Mouse (Mus musculus) neural tube, embryonic 15.5 days (tissue): ENCODE data around the gene Pde9a. TPM values are rescaled to one million over a fixed set of nuclear protein-coding genes. Genes with fewer than 3 reads are reported as not detected.

Experiments
- ATAC-seq: fragments of 200-750 bp; cut with Nextera tagmentation; 2 replicates; pipeline ENCODE4 v1.8.0; 2017; ENCODE audit warnings: mild to moderate bottlenecking, moderate TSS enrichment, moderate library complexity; ENCODE audit not compliant: low FRiP score
- H3K27ac ChIP-seq: fragments of 300-500 bp; sonication (generic); replicated peaks from 2 replicates; pipeline ENCODE4 v1.5.1; 2015; ENCODE audit warnings: mild to moderate bottlenecking, inconsistent platforms
- H3K27me3 ChIP-seq: fragments of 300-500 bp; sonication (generic); replicated peaks from 2 replicates; pipeline ENCODE4 v1.6.1; 2015; ENCODE audit warnings: inconsistent platforms
- H3K36me3 ChIP-seq: fragments of 300-500 bp; sonication (generic); 2 replicates; pipeline ENCODE4 v1.6.1; 2015; ENCODE audit warnings: inconsistent platforms
- H3K4me1 ChIP-seq: fragments of 300-500 bp; sonication (generic); 2 replicates; pipeline ENCODE4 v1.6.1; 2015; ENCODE audit warnings: inconsistent platforms
- H3K4me2 ChIP-seq: fragments of 300-500 bp; sonication (generic); 2 replicates; pipeline ENCODE4 v1.6.1; 2015; ENCODE audit warnings: inconsistent platforms, mild to moderate bottlenecking, moderate library complexity
- H3K4me3 ChIP-seq: fragments of 300-500 bp; sonication (generic); replicated peaks from 2 replicates; pipeline ENCODE4 v1.5.1; 2015; ENCODE audit warnings: mild to moderate bottlenecking, inconsistent platforms
- H3K9ac ChIP-seq: fragments of 300-500 bp; sonication (generic); replicated peaks from 2 replicates; pipeline ENCODE4 v1.6.1; 2015; ENCODE audit warnings: mild to moderate bottlenecking, inconsistent platforms
- H3K9me3 ChIP-seq: fragments of 300-500 bp; sonication (generic); replicated peaks from 2 replicates; pipeline ENCODE4 v1.6.1; 2016; ENCODE audit warnings: inconsistent platforms
- WGBS: fragments of 180-500 bp; shearing (Covaris S2); methylation state at CpG from one replicate; pipeline ENCODE4 v1.1.7; 2015; ENCODE audit warnings: mixed read lengths; 5-methylcytosine and 5-hydroxymethylcytosine counted together
- polyA plus RNA-seq: library from polyadenylated mRNA; unstranded; fragments of >200 nt; fragmentation: Nextera tagmentation; extraction: Ambion mirVana; gene quantifications from 2 replicates; pipeline ENCODE4 v1.2.1, GENCODE M21; 2015

Gene Pde9a
- polyA plus RNA-seq, 1 experiment from 2014 or later, result 24.9 TPM

DNA sequence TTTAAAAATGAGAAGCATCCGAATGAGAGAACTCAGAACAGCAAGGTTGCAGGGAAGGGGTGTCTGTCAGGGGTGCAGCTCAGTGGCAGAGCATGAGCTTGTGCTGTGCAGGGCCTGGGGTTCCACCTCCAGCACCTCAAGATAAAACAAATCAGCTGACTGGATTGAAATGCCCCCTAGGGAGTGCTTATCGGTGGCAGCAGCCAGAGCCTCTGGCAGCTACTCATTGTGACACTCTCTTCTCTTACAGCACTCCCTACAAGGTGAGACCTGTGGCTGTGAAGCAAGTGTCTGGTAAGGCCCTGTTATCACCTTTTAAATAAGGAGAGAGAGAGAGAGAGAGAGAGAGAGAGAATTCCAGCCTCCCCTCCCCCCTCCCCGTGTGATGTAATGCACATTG lies 34.0 kb downstream of the Pde9a start:
- no peak overlapping the region for H3K27ac ChIP-seq
- H3K4me2 ChIP-seq, result no peak overlapping the region
- H3K9ac ChIP-seq, result no peak overlapping the region
- WGBS, result 51% methylated on average over 3 of the region's 3 CpGs
- peaks cover 25% of the 10 kb centered on the region for H3K36me3 ChIP-seq
- H3K4me3 ChIP-seq, result no peak overlapping the region
- H3K27me3 ChIP-seq, result no peaks in the 10 kb centered on the region
- H3K9me3 ChIP-seq, result no peaks in the 10 kb centered on the region
- H3K4me1 ChIP-seq, result peaks cover 31% of the 10 kb centered on the region
- no peak for ATAC-seq

DNA sequence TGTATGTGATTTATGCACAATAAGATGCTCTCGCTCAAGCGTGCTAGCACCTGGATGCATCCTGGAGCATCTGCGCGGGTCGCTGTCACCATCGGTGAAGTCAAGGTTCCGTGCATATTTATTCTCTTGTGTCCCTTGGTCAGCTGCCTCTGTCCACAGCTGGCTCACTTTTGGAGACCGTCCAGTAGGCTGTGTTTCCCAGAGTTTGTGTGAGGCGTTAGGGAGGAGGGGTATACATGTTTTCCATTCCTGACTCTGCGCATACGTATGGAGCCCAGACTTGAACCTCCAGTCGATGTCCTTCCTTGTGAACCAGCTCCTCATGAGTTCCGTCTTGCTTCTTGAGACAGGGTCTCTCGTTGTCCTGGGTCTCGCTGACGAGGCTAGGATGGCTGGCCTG lies 34.6 kb downstream of the Pde9a start:
- no peak overlapping the region for H3K9ac ChIP-seq
- peaks cover 37% of the 10 kb centered on the region for H3K4me1 ChIP-seq
- no peak overlapping the region for H3K27ac ChIP-seq
- H3K9me3 ChIP-seq, result no peaks in the 10 kb centered on the region
- WGBS, result 86% methylated on average over 16 of the region's 16 CpGs
- H3K4me3 ChIP-seq, result no peak overlapping the region
- H3K27me3 ChIP-seq, result no peaks in the 10 kb centered on the region
- peaks cover 18% of the 10 kb centered on the region for H3K36me3 ChIP-seq
- ATAC-seq, result no peak
- H3K4me2 ChIP-seq, result no peak overlapping the region

DNA sequence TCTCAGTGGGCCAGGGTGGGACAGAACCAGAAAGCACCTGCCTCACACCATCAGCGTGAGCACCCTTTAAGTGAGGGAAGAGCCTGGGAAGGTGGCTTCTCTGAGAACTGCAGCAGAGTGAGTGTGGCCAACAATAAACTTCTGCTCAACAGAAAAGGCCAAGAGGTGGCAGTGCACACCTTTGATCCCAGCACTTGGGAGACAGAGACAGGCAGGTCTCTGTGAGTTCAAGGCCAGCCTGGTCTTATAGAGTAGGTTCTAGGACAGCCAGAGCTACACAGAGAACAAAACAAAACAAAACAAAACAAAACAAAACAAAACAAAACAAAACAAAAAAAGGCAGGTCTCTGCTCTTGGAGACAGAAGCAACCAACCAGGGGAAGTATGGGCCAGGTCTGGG lies 36.4 kb downstream of the Pde9a start:
- H3K4me1 ChIP-seq, result peaks cover 51% of the 10 kb centered on the region
- no peaks in the 10 kb centered on the region for H3K27me3 ChIP-seq
- no peak for ATAC-seq
- no peak overlapping the region for H3K9ac ChIP-seq
- 100% methylated on average over 1 of the region's 1 CpGs for WGBS
- H3K4me3 ChIP-seq, result no peak overlapping the region
- H3K36me3 ChIP-seq, result peaks cover 2% of the 10 kb centered on the region
- H3K27ac ChIP-seq, result no peak overlapping the region
- no peaks in the 10 kb centered on the region for H3K9me3 ChIP-seq
- H3K4me2 ChIP-seq, result no peak overlapping the region

DNA sequence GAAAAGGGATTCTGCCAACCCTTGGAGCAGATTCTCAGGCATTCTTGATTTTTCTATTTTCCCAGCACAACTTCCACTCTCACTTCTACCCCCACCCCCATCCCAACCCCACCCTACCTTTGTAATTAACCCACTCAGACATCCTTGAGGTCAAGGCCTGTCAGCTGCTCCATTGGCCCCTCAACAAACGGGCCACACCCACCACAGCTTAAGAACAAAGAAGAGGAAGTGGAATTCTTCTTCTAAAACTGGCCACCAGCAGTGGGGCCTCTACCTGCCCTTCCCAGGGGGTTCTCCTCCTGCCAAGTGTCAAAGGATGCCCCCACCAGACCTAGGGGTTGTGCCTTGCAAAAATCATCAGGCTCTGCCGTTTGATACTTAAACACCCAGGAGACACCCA lies 37.0 kb downstream of the Pde9a start:
- no peak overlapping the region for H3K27ac ChIP-seq
- no peaks in the 10 kb centered on the region; the same call in 1 of the 2 replicates for H3K36me3 ChIP-seq
- H3K9ac ChIP-seq, result no peak overlapping the region
- no peak overlapping the region for H3K4me2 ChIP-seq
- no peak for ATAC-seq
- WGBS, result 20% methylated on average over 2 of the region's 2 CpGs
- H3K4me3 ChIP-seq, result no peak overlapping the region
- no peaks in the 10 kb centered on the region for H3K9me3 ChIP-seq
- H3K27me3 ChIP-seq, result no peaks in the 10 kb centered on the region
- peaks cover 51% of the 10 kb centered on the region for H3K4me1 ChIP-seq

DNA sequence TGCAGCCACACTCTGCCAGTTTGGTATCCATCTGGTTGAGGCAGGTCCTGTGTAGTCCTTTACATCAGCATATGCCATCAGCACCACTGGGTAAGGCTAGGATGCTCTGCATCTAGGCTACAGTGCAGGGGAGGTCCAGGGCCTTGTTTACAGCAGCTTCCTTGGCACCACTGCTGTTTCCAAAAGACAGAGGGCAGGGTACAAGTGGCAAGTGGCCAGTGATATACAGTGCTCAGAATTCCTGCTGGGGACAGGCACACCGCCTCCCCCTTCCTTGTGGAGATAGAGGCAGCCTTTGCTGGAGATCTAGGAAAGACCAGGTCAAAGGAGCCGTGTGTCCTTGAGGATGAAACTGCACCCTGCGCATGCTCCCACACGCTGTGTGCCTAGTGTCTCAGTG lies 38.3 kb downstream of the Pde9a start:
- H3K27ac ChIP-seq, result no peak overlapping the region
- no peak overlapping the region for H3K9ac ChIP-seq
- no peak overlapping the region for H3K4me3 ChIP-seq
- no peak for ATAC-seq
- peaks cover 4% of the 10 kb centered on the region for H3K36me3 ChIP-seq
- WGBS, result 91% methylated on average over 4 of the region's 4 CpGs
- peaks cover 46% of the 10 kb centered on the region for H3K4me1 ChIP-seq
- no peak overlapping the region for H3K4me2 ChIP-seq
- H3K27me3 ChIP-seq, result no peaks in the 10 kb centered on the region
- no peaks in the 10 kb centered on the region for H3K9me3 ChIP-seq

DNA sequence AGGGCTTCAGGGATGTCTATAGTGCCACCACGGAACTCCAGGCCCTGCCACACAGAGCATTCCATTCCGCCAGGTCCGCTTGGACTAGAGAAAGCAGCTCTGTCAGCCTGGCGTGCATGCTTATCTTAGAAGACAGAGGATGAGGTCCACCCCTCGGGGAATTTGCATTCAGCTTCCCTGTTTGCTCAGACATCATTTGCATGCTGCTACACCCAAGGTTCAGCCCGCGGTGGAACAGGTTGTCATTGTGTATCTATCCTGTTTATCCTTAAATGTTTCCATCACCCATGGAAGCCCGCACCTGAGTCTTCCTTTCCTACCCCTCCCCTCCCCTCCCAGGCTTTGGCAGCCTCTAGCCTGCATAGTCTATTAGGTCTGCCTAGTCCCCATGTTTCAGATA lies 38.8 kb downstream of the Pde9a start:
- Histone ChIP-seq H3K4me2 (no peak overlapping the region), H3K36me3 (peaks cover 7% of the 10 kb centered on the region), H3K9me3 (no peaks in the 10 kb centered on the region), H3K4me3 (no peak overlapping the region), H3K27ac (no peak overlapping the region), H3K4me1 (peaks cover 42% of the 10 kb centered on the region), H3K9ac (no peak overlapping the region), H3K27me3 (no peaks in the 10 kb centered on the region)
- 54% methylated on average over 8 of the region's 8 CpGs for WGBS
- no peak for ATAC-seq

DNA sequence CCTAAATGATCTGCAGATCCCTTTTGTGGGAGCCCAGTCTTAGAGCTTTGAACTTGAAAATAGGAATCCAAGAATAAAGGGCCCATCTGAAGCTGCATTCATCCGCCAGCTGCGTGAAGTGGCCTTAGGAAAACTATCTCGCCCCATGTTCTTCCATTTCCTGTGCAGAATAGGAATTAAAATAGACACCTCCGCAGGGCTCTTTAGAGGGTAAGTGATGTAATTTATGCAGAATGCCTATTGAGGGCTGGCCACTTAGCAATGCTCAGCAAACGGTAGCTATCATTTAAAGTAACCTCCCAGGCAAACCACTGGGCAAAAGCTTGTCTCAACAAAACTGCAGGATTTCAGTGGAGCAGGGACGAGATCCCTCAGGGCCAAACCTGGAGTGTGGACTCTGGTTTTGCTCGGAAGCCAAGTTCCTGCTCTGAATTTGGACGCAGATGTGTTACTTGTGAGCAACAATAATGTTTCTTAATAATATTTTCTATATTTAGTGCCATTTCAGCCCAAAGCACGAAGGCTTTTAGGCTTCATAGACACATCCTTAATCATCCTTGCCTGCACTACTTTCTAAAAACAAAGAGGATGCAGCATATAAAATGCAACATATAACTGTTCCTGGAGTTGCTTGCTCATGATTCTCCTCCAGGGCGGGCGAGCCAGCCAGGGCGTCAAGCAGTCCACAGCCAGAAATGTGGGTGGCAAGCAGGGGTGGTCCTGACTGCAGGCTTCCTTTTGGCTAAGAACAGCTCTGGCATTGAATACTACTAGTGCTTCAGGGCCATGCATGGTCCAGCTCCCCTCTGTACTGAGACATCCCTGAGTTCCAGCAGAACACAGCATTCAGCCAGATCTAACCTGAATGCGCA lies 40.1 kb downstream of the Pde9a start:
- ATAC-seq, result no peak
- Histone ChIP-seq H3K4me3 (no peak overlapping the region), H3K36me3 (peaks cover 13% of the 10 kb centered on the region), H3K4me1 (peaks cover 34% of the 10 kb centered on the region), H3K9ac (no peak overlapping the region), H3K9me3 (no peaks in the 10 kb centered on the region), H3K27me3 (no peaks in the 10 kb centered on the region), H3K4me2 (no peak overlapping the region), H3K27ac (0 out of 2 replicates have a peak overlapping the region, but pooled peaks have one; percentile 23)
- 50% methylated on average over 13 of the region's 13 CpGs for WGBS

DNA sequence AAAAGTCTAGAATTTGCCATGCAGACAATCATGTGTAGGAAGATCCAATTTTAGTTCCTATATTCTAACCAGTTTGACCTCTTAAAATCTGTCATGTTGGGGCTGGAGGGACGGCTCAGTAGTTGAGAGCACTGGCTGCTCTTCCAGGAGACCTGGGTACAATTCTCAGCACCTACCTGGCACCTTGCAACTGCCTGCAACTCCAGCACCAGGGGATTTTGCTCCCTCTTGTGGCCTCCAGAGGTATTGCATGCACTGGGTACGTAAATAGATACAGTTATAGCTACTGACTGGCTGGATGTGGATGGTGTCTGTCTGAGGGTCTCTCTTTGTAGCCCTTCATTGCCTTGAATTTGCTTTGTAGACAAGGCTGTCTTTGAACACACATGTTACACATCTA lies 43.4 kb downstream of the Pde9a start:
- peaks cover 44% of the 10 kb centered on the region for H3K4me1 ChIP-seq
- 94% methylated on average over 2 of the region's 2 CpGs for WGBS
- H3K9ac ChIP-seq, result no peak overlapping the region
- H3K4me3 ChIP-seq, result no peak overlapping the region
- H3K4me2 ChIP-seq, result no peak overlapping the region
- no peak overlapping the region for H3K27ac ChIP-seq
- no peak for ATAC-seq
- no peaks in the 10 kb centered on the region for H3K9me3 ChIP-seq
- H3K36me3 ChIP-seq, result peaks cover 13% of the 10 kb centered on the region
- H3K27me3 ChIP-seq, result no peaks in the 10 kb centered on the region

DNA sequence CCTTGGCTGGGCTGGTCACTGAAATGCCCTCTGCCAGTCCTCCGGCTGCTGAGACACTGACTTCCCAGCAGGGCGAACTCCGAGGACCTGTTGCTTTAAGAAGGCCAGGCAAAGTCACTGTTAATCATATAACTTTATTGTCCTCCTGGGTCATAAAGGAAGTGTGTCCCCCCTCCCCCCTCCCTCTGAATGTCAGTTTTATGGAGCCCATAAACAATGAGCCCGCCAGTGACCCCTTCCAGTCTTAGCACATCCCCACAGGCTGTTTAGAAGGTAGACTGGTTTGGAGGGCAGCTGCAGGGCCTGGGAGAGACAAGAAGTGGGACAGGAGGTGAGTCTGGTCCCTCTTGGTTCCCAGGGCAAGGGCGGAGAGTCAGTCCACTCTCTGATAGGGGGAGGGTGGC lies 46.9 kb downstream of the Pde9a start:
- H3K27me3 ChIP-seq, result no peaks in the 10 kb centered on the region
- H3K4me3 ChIP-seq, result no peak overlapping the region
- peaks cover 13% of the 10 kb centered on the region for H3K36me3 ChIP-seq
- H3K27ac ChIP-seq, result no peak overlapping the region
- H3K9ac ChIP-seq, result no peak overlapping the region
- ATAC-seq, result no peak
- peak overlapping the region; percentile 41 for H3K4me2 ChIP-seq
- 11% methylated on average over 5 of the region's 5 CpGs for WGBS
- H3K4me1 ChIP-seq, result peaks cover 35% of the 10 kb centered on the region
- no peaks in the 10 kb centered on the region for H3K9me3 ChIP-seq

DNA sequence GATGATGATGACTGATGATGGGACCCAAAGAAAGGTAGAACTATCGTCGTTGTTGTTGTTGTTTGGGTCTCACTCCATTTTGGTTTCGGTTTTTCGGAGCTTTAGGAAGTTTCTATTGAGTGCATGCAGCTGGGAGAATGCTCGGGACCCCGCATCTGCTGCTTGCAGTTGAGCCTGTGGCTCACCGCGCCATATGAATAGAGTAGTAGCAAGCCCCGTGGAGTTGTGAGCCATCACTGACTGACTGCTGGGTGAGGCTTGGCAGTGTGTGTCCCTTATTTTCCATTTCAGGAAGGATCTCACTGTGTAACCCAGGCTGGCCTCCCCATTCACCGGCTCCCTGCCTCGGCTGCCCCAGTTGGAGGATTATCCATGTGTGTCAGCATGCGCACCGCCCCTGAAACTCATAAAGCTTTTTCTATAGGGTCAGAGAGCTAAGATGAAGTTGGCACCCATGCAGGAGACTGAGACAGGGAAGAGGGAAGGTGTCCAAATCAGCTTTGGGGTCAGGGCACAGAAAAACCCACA lies 47.5 kb downstream of the Pde9a start:
- Histone ChIP-seq H3K9me3 (no peaks in the 10 kb centered on the region), H3K4me2 (peak overlapping the region; percentile 41), H3K9ac (no peak overlapping the region; the same call in 1 of the 2 replicates), H3K36me3 (peaks cover 13% of the 10 kb centered on the region), H3K4me1 (peaks cover 35% of the 10 kb centered on the region), H3K27me3 (no peaks in the 10 kb centered on the region), H3K4me3 (no peak overlapping the region), H3K27ac (peak overlapping the region; percentile 66; the same call in 1 of the 2 replicates)
- no peak for ATAC-seq
- 17% methylated on average over 13 of the region's 13 CpGs for WGBS

DNA sequence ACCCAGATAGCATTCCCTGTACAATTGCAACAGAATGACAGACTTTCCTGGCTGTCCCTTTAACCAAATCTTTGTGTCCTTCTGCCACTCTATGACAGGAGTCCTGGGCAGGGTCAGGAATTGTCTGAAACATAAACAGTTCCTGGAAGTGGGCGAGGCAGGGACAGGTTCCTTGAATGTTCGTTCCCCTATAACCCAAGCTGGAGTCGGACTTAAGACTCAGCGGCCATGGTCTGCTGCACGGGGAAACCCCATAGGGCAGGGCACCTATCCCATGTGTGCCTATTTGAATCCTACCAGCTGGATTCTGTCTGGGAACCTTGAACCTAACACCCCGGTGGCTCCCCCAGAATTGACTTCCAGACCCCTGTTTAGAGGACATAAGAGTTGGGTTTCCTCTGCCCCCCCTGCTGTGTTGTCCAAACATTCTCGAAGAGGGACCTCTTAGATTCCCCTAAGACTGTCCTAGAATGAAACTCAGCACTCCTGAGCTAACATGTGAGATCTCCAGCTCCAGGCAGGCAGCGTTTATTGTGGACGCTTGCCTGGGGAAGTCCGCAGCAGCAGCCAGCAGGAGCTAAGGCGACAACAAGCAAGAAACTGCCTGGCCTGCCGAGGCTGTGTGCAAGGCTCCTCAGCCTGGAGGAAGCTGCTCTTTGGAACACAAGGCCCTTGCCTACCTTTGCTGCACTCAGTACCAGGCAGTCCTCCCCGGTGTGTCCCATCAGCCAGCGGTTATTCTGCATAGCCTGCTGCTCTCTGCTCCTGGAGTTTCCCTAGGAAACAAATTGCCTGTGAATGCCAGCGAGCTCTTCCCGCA lies 48.2 kb downstream of the Pde9a start:
- Histone ChIP-seq H3K27me3 (no peaks in the 10 kb centered on the region), H3K36me3 (peaks cover 10% of the 10 kb centered on the region), H3K27ac (peak overlapping the region; percentile 66), H3K9me3 (no peaks in the 10 kb centered on the region), H3K4me3 (no peak overlapping the region; the same call in 1 of the 2 replicates), H3K9ac (no peak overlapping the region; the same call in 1 of the 2 replicates), H3K4me1 (peaks cover 35% of the 10 kb centered on the region), H3K4me2 (peak overlapping the region; percentile 41)
- peak; percentile 45; the same call in 1 of the 2 replicates for ATAC-seq
- WGBS, result 12% methylated on average over 16 of the region's 16 CpGs
